ENCODE assay signal across 18 mouse cellular contexts in genomic region chr6:126140961-126141360, GRCm38 (mm10). TPM values are rescaled to one million over a fixed set of nuclear protein-coding genes. Genes with fewer than 3 reads are reported as not detected.
A peak's percentile ranks its signal among the peaks of the same experiment; 100 is the strongest.
DNase-seq lines count a peak whose midpoint lies in the region; ATAC-seq and TF ChIP-seq lines count a peak whose summit lies in the region.
"Had no signal": no experiment of that assay in that cellular context is flagged by ENCODE, and none has a peak within 500 bp of the region (broad histone marks: within the 10 kb centered on the region; RNA-seq: fewer than 3 reads in every experiment).

No protein-coding gene starts in this region.

- peak overlapping the region; percentile 17; the same call in 1 of the 2 replicates for H3K4me3 ChIP-seq in heart, embryonic 10.5 days
- H3K4me3 ChIP-seq in heart, postnatal 0 days (ENCODE audit: low read depth, low read length): no peak overlapping the region
- no peak overlapping the region for H3K4me3 ChIP-seq in lung, embryonic 16.5 days (ENCODE audit: low read length)
- H3K4me3 ChIP-seq in stomach, embryonic 16.5 days (replicated peaks; ENCODE audit: low read length): no peak overlapping the region
- H3K4me3 ChIP-seq: forebrain, embryonic 13.5 days; hindbrain, embryonic 12.5 days; kidney, embryonic 15.5 days; limb, embryonic 12.5 days; liver, embryonic 15.5 days; midbrain, embryonic 12.5 days; neural tube, embryonic 13.5 days had no signal

- TF ChIP-seq CTCF in heart, postnatal 0 days (IDR thresholded peaks at IDR 0.05; ENCODE audit: low read depth): no peak

- WGBS in heart, embryonic 10.5 days: 32% methylated on average over 6 of the region's 6 CpGs
- WGBS in heart, postnatal 0 days: 18% methylated on average over 6 of the region's 6 CpGs
- 63% methylated on average over 6 of the region's 6 CpGs for WGBS in lung, embryonic 16.5 days
- WGBS in stomach, embryonic 16.5 days: 73% methylated on average over 6 of the region's 6 CpGs

- ATAC-seq in heart, postnatal 0 days (ENCODE audit: insufficient read depth, low read depth): 0 out of 2 replicates have a peak, but pooled peaks have one; percentile 57
- peak; percentile 21; the same call in 1 of the 2 replicates for ATAC-seq in lung, embryonic 16.5 days (ENCODE audit: low read depth)
- 0 out of 2 replicates have a peak, but pooled peaks have one; percentile 15 for ATAC-seq in stomach, embryonic 16.5 days (ENCODE audit: insufficient read depth, low FRiP score)
- ATAC-seq: forebrain, embryonic 13.5 days had no signal

- peak overlapping the region; percentile 80 for H3K27ac ChIP-seq in heart, embryonic 10.5 days
- H3K27ac ChIP-seq in heart, postnatal 0 days (ENCODE audit: low read depth): no peak overlapping the region
- no peak overlapping the region for H3K27ac ChIP-seq in lung, embryonic 16.5 days (ENCODE audit: low read length)
- H3K27ac ChIP-seq in stomach, embryonic 16.5 days (ENCODE audit: low read length): no peak overlapping the region
- H3K27ac ChIP-seq: forebrain, embryonic 13.5 days; hindbrain, embryonic 12.5 days; liver, embryonic 15.5 days; midbrain, embryonic 12.5 days; neural tube, embryonic 13.5 days had no signal

- intact Hi-C loops in heart, postnatal 14 days (cut with DNase I): loop anchor here (5.0 kb wide), 1 partner anchor 94 kb away; no protein-coding TSS in a partner anchor
- intact Hi-C loops in heart, postnatal 25 days (cut with DNase I): loop anchor here (5.0 kb wide), 1 partner anchor 34 kb away; no protein-coding TSS in a partner anchor

- H3K4me2 ChIP-seq in heart, postnatal 0 days (ENCODE audit: low read depth, low read length): no peak overlapping the region
- H3K4me2 ChIP-seq in lung, embryonic 16.5 days (ENCODE audit: low read depth, low read length): no peak overlapping the region
- no peak overlapping the region for H3K4me2 ChIP-seq in stomach, embryonic 16.5 days (ENCODE audit: low read depth, low read length)
- H3K4me2 ChIP-seq: forebrain, embryonic 13.5 days; hindbrain, embryonic 12.5 days; kidney, embryonic 15.5 days; limb, embryonic 12.5 days; liver, embryonic 15.5 days; midbrain, embryonic 12.5 days; neural tube, embryonic 13.5 days had no signal

- peaks cover 2% of the 10 kb centered on the region; the same call in 1 of the 2 replicates for H3K36me3 ChIP-seq in heart, embryonic 10.5 days
- H3K36me3 ChIP-seq in heart, postnatal 0 days (replicated peaks; ENCODE audit: control insufficient read depth, insufficient read depth, low read length): no peaks in the 10 kb centered on the region
- H3K36me3 ChIP-seq in lung, embryonic 16.5 days (ENCODE audit: control insufficient read depth, insufficient read depth, low read length): no peaks in the 10 kb centered on the region
- no peaks in the 10 kb centered on the region for H3K36me3 ChIP-seq in stomach, embryonic 16.5 days (ENCODE audit: control insufficient read depth, insufficient read depth, low read length)
- H3K36me3 ChIP-seq: hindbrain, embryonic 12.5 days; liver, embryonic 15.5 days; midbrain, embryonic 12.5 days; neural tube, embryonic 13.5 days had no signal

- no peak for TF ChIP-seq EP300 in heart, postnatal 0 days (IDR thresholded peaks at IDR 0.05; ENCODE audit: low read depth)

- no peaks in the 10 kb centered on the region for H3K9me3 ChIP-seq in heart, embryonic 10.5 days
- no peaks in the 10 kb centered on the region for H3K9me3 ChIP-seq in heart, postnatal 0 days (replicated peaks; ENCODE audit: control insufficient read depth, low read length)
- H3K9me3 ChIP-seq in lung, embryonic 16.5 days (ENCODE audit: control insufficient read depth, low read length): no peaks in the 10 kb centered on the region
- no peaks in the 10 kb centered on the region for H3K9me3 ChIP-seq in stomach, embryonic 16.5 days (replicated peaks; ENCODE audit: control insufficient read depth, low read length)
- H3K9me3 ChIP-seq: forebrain, embryonic 13.5 days; hindbrain, embryonic 12.5 days; kidney, embryonic 15.5 days; limb, embryonic 12.5 days; liver, embryonic 15.5 days; midbrain, embryonic 12.5 days; neural tube, embryonic 13.5 days had no signal

- H3K4me1 ChIP-seq in heart, embryonic 10.5 days: peaks cover 47% of the 10 kb centered on the region
- H3K4me1 ChIP-seq in heart, postnatal 0 days (ENCODE audit: control insufficient read depth, insufficient read depth): peaks cover 34% of the 10 kb centered on the region
- H3K4me1 ChIP-seq in lung, embryonic 16.5 days (replicated peaks; ENCODE audit: control insufficient read depth, insufficient read depth, low read length): peaks cover 13% of the 10 kb centered on the region
- H3K4me1 ChIP-seq in stomach, embryonic 16.5 days (ENCODE audit: control insufficient read depth, insufficient read depth, low read length): peaks cover 28% of the 10 kb centered on the region
- H3K4me1 ChIP-seq: forebrain, embryonic 13.5 days; liver, embryonic 15.5 days; midbrain, embryonic 12.5 days; neural tube, embryonic 13.5 days had no signal

- no peak for DNase-seq in heart, embryonic 10.5 days (ENCODE audit: low spot score)
- DNase-seq in heart, postnatal 14 days: no peak
- no peak for DNase-seq in heart, postnatal 0 days (ENCODE audit: low spot score)
- no peak for DNase-seq in heart, postnatal 25 days (ENCODE audit: low spot score)
- DNase-seq in lung, postnatal 14 days: no peak
- DNase-seq in ovary, postnatal 36 days (ENCODE audit: low spot score): no peak
- DNase-seq: B cell, adult 2 months; thymus, adult 18-20 months; thymus, postnatal 4 days had no signal

- no peaks in the 10 kb centered on the region for H3K27me3 ChIP-seq in heart, embryonic 10.5 days (ENCODE audit: insufficient read depth, poor library complexity, severe bottlenecking)
- H3K27me3 ChIP-seq in heart, postnatal 0 days (ENCODE audit: control insufficient read depth, insufficient read depth, low read length): no peaks in the 10 kb centered on the region
- H3K27me3 ChIP-seq in lung, embryonic 16.5 days (ENCODE audit: control insufficient read depth, insufficient read depth, low read depth, low read length): no peaks in the 10 kb centered on the region
- no peaks in the 10 kb centered on the region for H3K27me3 ChIP-seq in stomach, embryonic 16.5 days (ENCODE audit: control insufficient read depth, insufficient read depth, low read length)
- H3K27me3 ChIP-seq: forebrain, embryonic 13.5 days; hindbrain, embryonic 12.5 days; kidney, embryonic 15.5 days; limb, embryonic 12.5 days; liver, embryonic 15.5 days; midbrain, embryonic 12.5 days; neural tube, embryonic 13.5 days had no signal

- no peak overlapping the region for H3K9ac ChIP-seq in heart, postnatal 0 days (replicated peaks; ENCODE audit: low read depth, low read length)
- no peak overlapping the region for H3K9ac ChIP-seq in lung, embryonic 16.5 days (ENCODE audit: low read length)
- no peak overlapping the region for H3K9ac ChIP-seq in stomach, embryonic 16.5 days (ENCODE audit: low read length)
- H3K9ac ChIP-seq: forebrain, embryonic 13.5 days; hindbrain, embryonic 12.5 days; kidney, embryonic 15.5 days; limb, embryonic 12.5 days; liver, embryonic 15.5 days; midbrain, embryonic 12.5 days; neural tube, embryonic 13.5 days had no signal

RNA-seq across cellular contexts. Expression of gene Ntf3, which starts 25.7 kb away (rescaled TPM):
- 11.0 and 12.8 TPM in 2 replicates for polyA plus RNA-seq in heart, embryonic 10.5 days (2016; fragmentation: Nextera tagmentation; extraction: Ambion mirVana)
- 1 to 10 TPM; 3.5 TPM for total RNA-seq in heart, postnatal 14 days (2021)
- total RNA-seq in heart, postnatal 0 days (2014; rRNA removed; ENCODE audit: low replicate concordance): 5.2 and 8.3 TPM in 2 replicates
- polyA plus RNA-seq in heart, postnatal 0 days (2015; fragmentation: Nextera tagmentation; extraction: Ambion mirVana): 5.5 and 6.1 TPM in 2 replicates
- 1 to 10 TPM; 2.8 to 5.2 TPM for total RNA-seq in heart, postnatal 25 days (2021)
- 3.5 and 3.7 TPM in 2 replicates for polyA plus RNA-seq in lung, embryonic 16.5 days (2015; fragmentation: Nextera tagmentation; extraction: Ambion mirVana)
- polyA plus RNA-seq in stomach, embryonic 16.5 days (2015; fragmentation: Nextera tagmentation; extraction: Ambion mirVana): 9.0 and 9.2 TPM in 2 replicates
